Mouse (Mus musculus) embryonic fibroblast, embryonic 13.5 days (primary cell): ENCODE data around the gene Ap2a1. TPM values are rescaled to one million over a fixed set of nuclear protein-coding genes. Genes with fewer than 3 reads are reported as not detected.

Experiments
- H3K27ac ChIP-seq: 2 replicates; pipeline ENCODE4 v1.5.1; 2012; ENCODE audit warnings: low read length, control low read depth, inconsistent platforms; ENCODE audit not compliant: insufficient read depth
- H3K4me1 ChIP-seq: 2 replicates; pipeline ENCODE4 v1.6.1; 2011; ENCODE audit warnings: low read length; ENCODE audit not compliant: control insufficient read depth, insufficient read depth
- H3K4me3 ChIP-seq: 2 replicates; pipeline ENCODE4 v1.5.1; 2011; ENCODE audit warnings: mild to moderate bottlenecking, control low read depth, low read length; ENCODE audit not compliant: insufficient read depth
- CTCF ChIP-seq: IDR thresholded peaks from 2 replicates; pipeline ENCODE4 v1.5.1; 2011; ENCODE audit warnings: mild to moderate bottlenecking, control low read depth, low read length, moderate library complexity, borderline replicate concordance; ENCODE audit not compliant: insufficient read depth
- POLR2A ChIP-seq: IDR thresholded peaks from 2 replicates; pipeline ENCODE4 v1.6.1; 2011; ENCODE audit warnings: low read depth, mild to moderate bottlenecking, control low read depth, low read length, moderate library complexity
- polyA plus RNA-seq: library from polyadenylated mRNA; stranded (reverse); fragments of >200 nt; gene quantifications from 2 replicates; pipeline ENCODE4 v1.2.4, GENCODE M21; 2011; ENCODE audit warnings: low read depth; ENCODE audit not compliant: missing spikeins, insufficient read length

Ap2a1 gene
- polyA plus RNA-seq, 1 experiment = 129 TPM

GRCm38 (mm10) chr7:44898607-44899006 lies 30.7 kb downstream of the Ap2a1 start:
- no peak for TF ChIP-seq POLR2A
- peak; percentile 57; the same call in 1 of the 2 replicates for TF ChIP-seq CTCF
- Histone ChIP-seq H3K27ac (peak overlapping the region; percentile 14; the same call in 1 of the 2 replicates), H3K4me3 (no peak overlapping the region), H3K4me1 (peaks cover 3% of the 10 kb centered on the region; the same call in 1 of the 2 replicates)

- peaks cover 3% of the 10 kb centered on the region; the same call in 1 of the 2 replicates for H3K4me1 ChIP-seq
- peak overlapping the region; percentile 39; the same call in 1 of the 2 replicates for H3K27ac ChIP-seq
- peak overlapping the region; percentile 46 for H3K4me3 ChIP-seq
- TF ChIP-seq CTCF (no peak), POLR2A (no peak)
Observed at GRCm38 (mm10) chr7:44896499-44896898, 32.8 kb downstream of the Ap2a1 start.

GRCm38 (mm10) chr7:44895593-44896434 lies 33.5 kb downstream of the Ap2a1 start, which contains the start of gene Fuz:
TSS of gene Fuz (plus strand) at chr7:44896079.
- peaks cover 3% of the 10 kb centered on the region; the same call in 1 of the 2 replicates for H3K4me1 ChIP-seq
- H3K27ac ChIP-seq = peak within 1 kb of the TSS; percentile 80
- H3K4me3 ChIP-seq = peak within 1 kb of the TSS; percentile 46
- 0 out of 2 replicates have a peak, but pooled peaks have one; percentile 7 for TF ChIP-seq CTCF
- peak; percentile 44 for TF ChIP-seq POLR2A

GRCm38 (mm10) chr7:44895206-44895592 lies 34.1 kb downstream of the Ap2a1 start:
- Histone ChIP-seq H3K4me1 (peaks cover 6% of the 10 kb centered on the region; the same call in 1 of the 2 replicates), H3K27ac (0 out of 2 replicates have a peak overlapping the region, but pooled peaks have one; percentile 5), H3K4me3 (no peak overlapping the region)
- TF ChIP-seq CTCF (no peak), POLR2A (no peak)

- no peak overlapping the region for H3K27ac ChIP-seq
- no peak for TF ChIP-seq CTCF
- TF ChIP-seq POLR2A = no peak
- H3K4me3 ChIP-seq = no peak overlapping the region
- H3K4me1 ChIP-seq = peaks cover 6% of the 10 kb centered on the region; the same call in 1 of the 2 replicates
Observed at GRCm38 (mm10) chr7:44894175-44894574, 35.1 kb downstream of the Ap2a1 start.

GRCm38 (mm10) chr7:44893197-44893596 lies 36.1 kb downstream of the Ap2a1 start:
- no peak overlapping the region; the same call in 1 of the 2 replicates for H3K4me3 ChIP-seq
- TF ChIP-seq POLR2A (no peak), CTCF (no peak)

DNA sequence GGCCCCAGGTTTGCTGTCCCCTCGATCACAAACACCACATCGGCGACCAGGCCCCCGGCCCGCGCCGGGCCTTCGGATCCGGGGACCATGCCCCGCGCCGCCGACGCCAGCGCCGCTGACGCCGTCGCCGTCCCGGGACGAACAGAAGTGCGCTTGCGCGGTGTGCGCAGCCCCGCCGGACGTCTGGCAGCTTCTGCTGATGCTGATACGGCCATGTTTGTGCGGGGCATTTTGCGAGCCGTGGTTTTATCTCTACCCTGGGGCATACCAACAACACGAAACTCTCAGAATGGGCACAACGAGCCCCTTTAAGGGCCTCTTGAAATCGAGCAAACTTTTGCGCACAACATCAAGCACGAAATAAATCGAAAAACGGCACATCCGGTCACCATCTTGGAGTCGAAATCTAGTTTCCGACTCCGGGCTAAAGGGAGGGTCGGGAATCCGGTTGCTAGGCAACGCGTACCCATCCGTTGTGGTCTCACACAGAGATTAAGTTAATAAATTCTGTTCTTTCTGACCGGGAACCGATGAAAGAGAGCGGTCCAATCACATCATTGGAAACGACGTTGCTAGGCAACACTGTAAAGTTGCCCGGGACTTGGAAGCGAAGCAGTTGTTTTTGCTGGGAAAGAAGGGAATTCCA lies 36.9 kb downstream of the Ap2a1 start, which contains the start of gene Med25:
Med25 (minus strand) TSS at position 437 of the 646 bp plus-strand sequence.
- peaks cover 6% of the 10 kb centered on the region; the same call in 1 of the 2 replicates for H3K4me1 ChIP-seq
- H3K27ac ChIP-seq = peak within 1 kb of the TSS; percentile 95
- peak within 1 kb of the TSS; percentile 92 for H3K4me3 ChIP-seq
- TF ChIP-seq POLR2A (peak; percentile 74), CTCF (no peak)

More at GRCm38 (mm10) chr7:44893197-44893596, 36.1 kb downstream of the Ap2a1 start:
- Histone ChIP-seq H3K27ac (peak overlapping the region; percentile 37; the same call in 1 of the 2 replicates), H3K4me1 (peaks cover 6% of the 10 kb centered on the region; the same call in 1 of the 2 replicates)

DNA sequence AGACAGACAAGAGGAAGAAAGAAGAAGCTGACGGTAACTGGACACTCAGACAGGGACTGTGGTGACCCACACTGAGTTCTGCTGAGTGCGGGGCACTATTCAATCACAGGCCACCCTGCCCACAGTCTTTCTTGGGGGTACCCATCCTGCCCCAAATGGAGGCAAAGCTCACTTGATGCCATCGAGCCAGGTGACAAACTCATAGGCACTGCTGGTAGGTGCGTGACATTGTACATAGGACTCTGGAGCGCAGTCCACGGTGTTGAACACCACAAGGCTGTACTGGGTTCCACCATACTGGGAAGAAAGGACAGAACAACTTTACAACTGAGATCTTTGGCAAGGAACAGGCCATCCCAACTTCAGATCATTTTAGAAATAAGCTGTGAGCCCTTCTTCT lies 37.7 kb downstream of the Ap2a1 start:
- peak overlapping the region; percentile 92 for H3K4me3 ChIP-seq
- TF ChIP-seq CTCF (no peak), POLR2A (no peak)
- H3K4me1 ChIP-seq = peaks cover 6% of the 10 kb centered on the region; the same call in 1 of the 2 replicates
- peak overlapping the region; percentile 95; the same call in 1 of the 2 replicates for H3K27ac ChIP-seq

GRCm38 (mm10) chr7:44890737-44891136 lies 38.6 kb downstream of the Ap2a1 start:
- TF ChIP-seq CTCF (no peak), POLR2A (no peak)
- Histone ChIP-seq H3K4me3 (no peak overlapping the region), H3K27ac (no peak overlapping the region), H3K4me1 (peaks cover 6% of the 10 kb centered on the region; the same call in 1 of the 2 replicates)
